Mouse (Mus musculus): ENCODE data around the gene Tfap2a. TPM values are rescaled to one million over a fixed set of nuclear protein-coding genes. Genes with fewer than 3 reads are reported as not detected.
A peak's percentile ranks its signal among the peaks of the same experiment; 100 is the strongest.

The Tfap2a gene
- polyA plus RNA-seq, 1 experiment: 7.3 TPM

DNA sequence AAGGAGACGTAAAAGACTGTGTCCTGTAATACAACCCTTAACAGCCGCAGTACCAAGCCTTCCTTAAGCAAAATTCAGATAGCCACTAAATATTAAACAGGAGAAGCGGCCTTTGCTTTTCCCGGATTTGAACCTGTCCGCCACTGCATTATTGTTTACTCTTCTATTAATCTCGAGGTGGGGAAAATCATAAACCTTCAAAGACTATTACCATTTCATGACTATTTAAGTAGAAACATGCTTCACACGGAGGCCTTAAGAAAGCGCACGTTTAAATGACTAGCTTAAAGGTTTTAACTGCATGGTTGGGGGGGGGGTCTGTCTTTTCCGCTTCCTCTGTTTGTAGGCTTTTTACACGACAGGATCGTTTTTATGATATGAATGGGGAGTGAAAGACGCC is 9.1 kb downstream of the Tfap2a start:
- no peak overlapping the region for H3K27ac ChIP-seq (ENCODE audit: insufficient read depth, low read length)
- H3K4me1 ChIP-seq (ENCODE audit: control insufficient read depth, insufficient read depth, low read length): no peaks in the 10 kb centered on the region; the same call in 1 of the 2 replicates
- peak overlapping the region; percentile 77 for H3K4me3 ChIP-seq (ENCODE audit: insufficient read depth, low read length)
- no peak for TF ChIP-seq CTCF (IDR thresholded peaks at IDR 0.05; ENCODE audit: borderline replicate concordance, insufficient read depth, low read length)
- TF ChIP-seq POLR2A (IDR thresholded peaks at IDR 0.05; ENCODE audit: low read depth, low read length): no peak

DNA sequence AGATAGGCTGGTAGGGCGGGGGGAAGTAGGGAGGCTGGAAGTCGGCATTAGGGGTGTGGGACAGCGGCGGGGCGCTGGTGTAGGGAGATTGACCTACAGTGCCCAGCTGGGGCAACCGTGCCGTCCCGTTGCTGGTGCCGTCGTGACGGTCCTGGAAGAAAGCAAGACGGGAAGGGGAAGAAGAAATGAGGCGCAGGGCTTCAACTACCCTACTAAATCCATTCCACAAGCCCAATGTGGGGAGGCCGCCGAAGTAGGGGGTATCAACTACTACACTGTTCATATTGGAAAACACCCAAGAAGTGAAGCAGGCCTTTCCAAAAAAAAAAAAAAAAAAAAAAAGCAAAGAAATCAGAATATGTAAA is 9.6 kb downstream of the Tfap2a start:
- H3K4me3 ChIP-seq (ENCODE audit: insufficient read depth, low read length): peak overlapping the region; percentile 9; the same call in 1 of the 2 replicates
- H3K27ac ChIP-seq (ENCODE audit: insufficient read depth, low read length): no peak overlapping the region
- no peaks in the 10 kb centered on the region; the same call in 1 of the 2 replicates for H3K4me1 ChIP-seq (ENCODE audit: control insufficient read depth, insufficient read depth, low read length)
- no peak for TF ChIP-seq POLR2A (IDR thresholded peaks at IDR 0.05; ENCODE audit: low read depth, low read length)
- TF ChIP-seq CTCF (IDR thresholded peaks at IDR 0.05; ENCODE audit: borderline replicate concordance, insufficient read depth, low read length): no peak

DNA sequence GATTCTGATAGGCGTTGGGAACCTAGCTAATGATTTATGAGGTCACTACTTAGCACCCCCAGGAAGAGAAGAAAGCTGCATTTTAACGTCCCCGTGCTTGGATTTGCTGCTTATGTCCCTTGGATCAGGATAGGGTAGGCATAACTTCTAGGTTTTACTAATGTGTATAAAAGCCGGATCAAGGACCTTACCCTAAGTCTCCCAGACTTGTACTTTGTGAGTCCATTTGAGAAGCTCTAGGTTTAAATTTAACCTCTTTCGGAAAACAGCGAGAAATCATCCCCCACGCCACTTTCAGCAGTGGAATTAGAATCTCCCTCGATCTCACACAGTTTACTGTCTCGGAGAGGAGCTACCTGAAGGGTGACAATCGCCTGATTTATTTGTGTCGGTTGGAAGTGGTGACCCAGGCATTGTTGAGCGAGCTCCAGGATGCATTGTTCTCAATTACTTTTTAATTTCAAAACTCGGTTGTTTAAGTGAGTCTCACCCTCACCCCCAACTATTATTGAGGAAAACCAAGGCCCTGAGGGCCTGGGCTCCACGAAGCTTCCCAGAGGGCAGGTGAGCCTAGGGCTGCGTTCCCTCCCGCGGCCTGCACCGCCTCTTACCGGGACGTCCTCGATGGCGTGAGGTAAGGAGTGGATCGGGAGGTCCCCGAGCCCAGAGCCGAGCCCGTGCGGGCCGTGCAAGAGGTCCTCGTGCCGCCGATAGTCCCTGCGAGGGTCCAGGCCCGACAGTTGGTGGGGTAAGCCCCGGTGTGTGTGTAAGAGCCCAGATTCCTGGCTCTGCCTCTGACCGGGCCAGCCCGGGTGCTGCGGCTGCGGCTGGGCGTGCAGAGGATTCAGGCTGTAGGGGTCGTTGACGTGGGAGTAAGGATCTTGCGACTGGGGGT is 10.2 kb downstream of the Tfap2a start:
- no peak for TF ChIP-seq POLR2A (IDR thresholded peaks at IDR 0.05; ENCODE audit: low read depth, low read length)
- no peak for TF ChIP-seq CTCF (IDR thresholded peaks at IDR 0.05; ENCODE audit: borderline replicate concordance, insufficient read depth, low read length)
- H3K4me1 ChIP-seq (ENCODE audit: control insufficient read depth, insufficient read depth, low read length): no peaks in the 10 kb centered on the region; the same call in 1 of the 2 replicates
- peak overlapping the region; percentile 9 for H3K4me3 ChIP-seq (ENCODE audit: insufficient read depth, low read length)
- no peak overlapping the region for H3K27ac ChIP-seq (ENCODE audit: insufficient read depth, low read length)

DNA sequence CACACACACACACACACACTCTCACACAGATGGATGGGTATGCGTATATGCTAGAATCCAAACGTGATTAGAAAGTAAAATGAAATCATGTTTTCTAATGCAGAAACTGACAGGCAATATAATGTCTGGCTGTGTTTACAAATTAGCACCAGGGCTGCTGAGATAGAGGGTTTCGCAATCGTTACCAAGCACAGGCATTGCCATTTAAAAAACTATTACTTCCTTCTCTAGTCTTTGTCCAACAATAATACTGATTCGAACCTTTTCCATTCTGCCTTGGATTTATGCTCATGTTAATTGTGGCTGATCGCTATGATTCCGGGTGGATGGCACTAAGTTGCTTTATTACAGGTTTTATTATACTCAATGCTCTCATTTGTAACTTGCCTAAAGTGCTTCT is 12.3 kb downstream of the Tfap2a start:
- Histone ChIP-seq H3K4me1 (ENCODE audit: control insufficient read depth, insufficient read depth, low read length) (no peaks in the 10 kb centered on the region; the same call in 1 of the 2 replicates), H3K4me3 (ENCODE audit: insufficient read depth, low read length) (no peak overlapping the region), H3K27ac (ENCODE audit: insufficient read depth, low read length) (no peak overlapping the region)
- no peak for TF ChIP-seq CTCF (IDR thresholded peaks at IDR 0.05; ENCODE audit: borderline replicate concordance, insufficient read depth, low read length)
- TF ChIP-seq POLR2A (IDR thresholded peaks at IDR 0.05; ENCODE audit: low read depth, low read length): no peak

DNA sequence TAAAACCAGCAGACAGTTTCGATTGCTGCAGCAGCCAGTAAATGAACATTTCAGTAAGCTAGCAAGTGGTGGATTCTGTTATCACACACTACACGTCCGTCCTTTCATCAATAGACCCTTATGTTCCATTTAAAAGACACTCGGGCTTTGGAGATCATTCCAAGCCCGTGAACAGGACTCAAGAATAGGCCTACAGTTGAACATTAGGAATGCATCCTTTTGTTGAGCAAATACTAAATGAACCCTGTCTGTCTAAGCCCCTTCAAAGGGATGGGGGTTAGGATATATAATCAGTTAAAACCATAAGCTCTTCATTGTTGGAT is 14.6 kb downstream of the Tfap2a start:
- Histone ChIP-seq H3K4me3 (ENCODE audit: insufficient read depth, low read length) (peak overlapping the region; percentile 53), H3K27ac (ENCODE audit: insufficient read depth, low read length) (0 out of 2 replicates have a peak overlapping the region, but pooled peaks have one; percentile 16), H3K4me1 (ENCODE audit: control insufficient read depth, insufficient read depth, low read length) (no peaks in the 10 kb centered on the region)
- TF ChIP-seq POLR2A (IDR thresholded peaks at IDR 0.05; ENCODE audit: low read depth, low read length) (no peak), CTCF (IDR thresholded peaks at IDR 0.05; ENCODE audit: borderline replicate concordance, insufficient read depth, low read length) (no peak)

DNA sequence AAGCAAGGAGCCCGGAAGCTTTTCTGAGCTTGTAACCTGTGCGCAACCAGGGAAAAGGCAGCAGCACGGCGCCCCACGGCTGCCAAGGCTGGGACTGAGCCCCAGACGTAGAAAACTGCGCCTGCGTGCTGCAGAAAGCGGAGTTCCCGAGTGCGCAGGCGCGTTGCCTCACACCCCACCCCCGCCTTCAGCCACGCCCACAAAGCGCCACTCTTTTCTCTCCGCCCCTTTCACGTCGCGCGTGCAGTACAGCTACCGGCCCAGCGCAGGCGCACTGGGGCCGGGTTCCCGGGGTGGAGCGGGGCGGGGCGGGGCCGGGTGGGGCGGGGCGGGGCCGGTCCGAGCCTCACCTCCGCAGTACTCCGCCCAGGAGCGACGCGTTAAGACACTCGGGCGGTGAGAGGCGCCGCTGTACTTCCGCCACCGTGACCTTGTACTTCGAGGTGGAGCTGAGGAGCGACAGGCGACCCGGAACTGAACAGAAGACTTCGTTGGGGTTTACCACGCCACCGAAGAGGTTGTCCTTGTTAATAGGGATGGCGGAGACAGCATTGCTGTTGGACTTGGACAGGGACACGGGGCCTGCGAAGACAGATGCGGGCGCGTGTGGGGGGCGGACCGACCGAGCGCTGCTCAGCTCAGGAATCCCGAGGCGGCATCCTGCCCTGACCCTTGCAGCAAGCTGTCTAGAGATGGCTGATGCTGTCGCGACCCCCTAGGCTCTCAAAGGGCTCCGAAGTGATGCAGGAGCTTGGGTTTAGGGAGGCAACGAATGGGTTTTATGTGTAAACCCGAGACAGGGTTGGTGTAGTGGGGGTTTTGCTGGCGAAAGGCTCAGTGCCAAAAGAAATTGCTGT is 15.2 kb downstream of the Tfap2a start:
- Histone ChIP-seq H3K27ac (ENCODE audit: insufficient read depth, low read length) (0 out of 2 replicates have a peak overlapping the region, but pooled peaks have one; percentile 16), H3K4me1 (ENCODE audit: control insufficient read depth, insufficient read depth, low read length) (no peaks in the 10 kb centered on the region), H3K4me3 (ENCODE audit: insufficient read depth, low read length) (peak overlapping the region; percentile 53)
- TF ChIP-seq CTCF (IDR thresholded peaks at IDR 0.05; ENCODE audit: borderline replicate concordance, insufficient read depth, low read length): peak; percentile 39; the same call in 1 of the 2 replicates
- peak; percentile 95 for TF ChIP-seq POLR2A (IDR thresholded peaks at IDR 0.05; ENCODE audit: low read depth, low read length)

DNA sequence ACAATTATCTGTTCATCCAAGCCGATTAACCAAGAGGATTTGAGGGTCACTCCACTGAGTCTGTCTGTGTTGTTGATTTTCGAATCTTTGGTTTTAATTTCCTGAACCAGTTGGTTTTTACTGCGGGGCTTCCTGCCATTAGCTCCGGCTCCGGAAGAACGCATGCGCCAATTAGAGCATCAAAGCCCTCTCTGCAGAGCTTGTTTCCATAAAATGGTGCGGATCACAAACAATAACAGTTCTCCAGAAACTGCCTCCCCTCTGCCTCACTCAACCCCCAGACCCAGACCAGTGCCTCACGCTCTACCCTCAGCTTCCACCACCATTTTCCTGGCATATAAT is 18.5 kb downstream of the Tfap2a start:
- Histone ChIP-seq H3K27ac (ENCODE audit: insufficient read depth, low read length) (no peak overlapping the region), H3K4me3 (ENCODE audit: insufficient read depth, low read length) (no peak overlapping the region), H3K4me1 (ENCODE audit: control insufficient read depth, insufficient read depth, low read length) (no peaks in the 10 kb centered on the region)
- no peak for TF ChIP-seq CTCF (IDR thresholded peaks at IDR 0.05; ENCODE audit: borderline replicate concordance, insufficient read depth, low read length)
- TF ChIP-seq POLR2A (IDR thresholded peaks at IDR 0.05; ENCODE audit: low read depth, low read length): no peak

DNA sequence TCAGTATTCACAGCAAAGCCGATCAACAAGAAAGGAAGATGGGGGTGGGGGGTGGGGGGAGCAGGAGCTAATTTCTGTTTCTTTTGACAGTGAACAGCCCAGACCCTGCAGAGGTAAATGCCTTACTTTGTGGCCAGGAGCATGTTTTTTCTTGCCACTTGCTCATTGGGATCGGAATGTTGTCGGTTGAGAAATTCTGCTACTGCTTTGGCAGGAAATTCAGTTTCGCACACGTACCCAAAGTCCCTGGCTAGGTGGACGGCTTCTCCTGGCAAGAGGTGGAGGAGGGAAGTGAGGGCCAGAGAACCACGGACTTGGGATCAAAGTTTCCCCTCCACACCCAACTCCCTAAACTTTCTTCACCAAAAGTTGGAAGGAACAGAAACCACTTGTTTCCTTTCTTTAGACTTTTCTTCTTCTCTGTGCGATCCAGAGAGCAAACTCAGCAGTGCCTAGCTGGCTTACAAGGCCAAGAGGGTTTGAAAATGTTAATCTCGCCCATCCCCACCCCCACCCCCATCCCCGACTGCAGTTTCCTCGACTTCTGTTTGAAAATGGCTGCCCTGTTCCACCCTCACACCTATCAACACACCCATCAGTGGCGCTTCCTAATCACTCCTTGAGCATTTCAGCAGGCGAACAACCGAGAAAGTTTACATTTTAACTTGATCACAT is 19.0 kb downstream of the Tfap2a start:
- TF ChIP-seq POLR2A (IDR thresholded peaks at IDR 0.05; ENCODE audit: low read depth, low read length) (no peak), CTCF (IDR thresholded peaks at IDR 0.05; ENCODE audit: borderline replicate concordance, insufficient read depth, low read length) (no peak)
- no peak overlapping the region for H3K4me3 ChIP-seq (ENCODE audit: insufficient read depth, low read length)
- no peaks in the 10 kb centered on the region for H3K4me1 ChIP-seq (ENCODE audit: control insufficient read depth, insufficient read depth, low read length)
- H3K27ac ChIP-seq (ENCODE audit: insufficient read depth, low read length): no peak overlapping the region

Measured in embryonic fibroblast, embryonic 13.5 days (primary cell).